Mouse (Mus musculus) G1E (cell line): ENCODE results near the gene Nt5c3b. TPM values are rescaled to one million over a fixed set of nuclear protein-coding genes. Genes with fewer than 3 reads are reported as not detected.

Experiments
- ATAC-seq: 2 replicates; pipeline ENCODE4 v1.8.0; 2016; ENCODE audit warnings: mild to moderate bottlenecking; ENCODE audit not compliant: insufficient number of reproducible peaks, poor library complexity, low FRiP score, severe bottlenecking; ENCODE audit errors: extremely low read depth
- DNase-seq: peaks from one replicate; pipeline ENCODE4 v3.0.0; 2012; ENCODE audit warnings: low spot score
- H3K27me3 ChIP-seq: 2 replicates; pipeline ENCODE4 v1.6.1; 2012; ENCODE audit warnings: mild to moderate bottlenecking, low read length, inconsistent platforms; ENCODE audit not compliant: insufficient read depth
- H3K36me3 ChIP-seq: replicated peaks from 2 replicates; pipeline ENCODE3; 2012; ENCODE audit warnings: mild to moderate bottlenecking, inconsistent platforms
- H3K4me1 ChIP-seq: 2 replicates; pipeline ENCODE4 v1.6.1; 2012; ENCODE audit warnings: low read depth, low read length, inconsistent platforms, mixed read lengths; ENCODE audit not compliant: insufficient read depth
- H3K4me3 ChIP-seq: 2 replicates; pipeline ENCODE4 v1.5.1; 2012; ENCODE audit warnings: low read depth, mild to moderate bottlenecking, inconsistent platforms, low read length, moderate library complexity, mixed read lengths
- H3K9me3 ChIP-seq: replicated peaks from 2 replicates; pipeline ENCODE4 v1.6.1; 2012; ENCODE audit warnings: inconsistent platforms
- CTCF ChIP-seq: IDR thresholded peaks from 2 replicates; pipeline ENCODE4 v1.5.1; 2012; ENCODE audit warnings: low read depth, low read length, inconsistent platforms, mixed read lengths
- GATA1 ChIP-seq: IDR thresholded peaks from 2 replicates; pipeline ENCODE4 v1.6.1; 2012; ENCODE audit warnings: borderline replicate concordance, low read length, inconsistent platforms, mixed read lengths
- GATA2 ChIP-seq: IDR thresholded peaks from 2 replicates; pipeline ENCODE4 v1.6.1; 2012; ENCODE audit warnings: low read depth, low read length, inconsistent platforms, borderline replicate concordance
- POLR2AphosphoS5 ChIP-seq: IDR thresholded peaks from 2 replicates; pipeline ENCODE4 v1.6.1; 2012; ENCODE audit warnings: low read depth, low read length, inconsistent platforms; ENCODE audit not compliant: insufficient replicate concordance
- TAL1 ChIP-seq: conservative IDR thresholded peaks from 2 replicates; pipeline ENCODE4 v1.6.1; 2012; ENCODE audit warnings: low read depth, low read length, inconsistent platforms, mixed read lengths
- polyA plus RNA-seq: library from polyadenylated mRNA; stranded (reverse); fragments of >175 nt; gene quantifications from 2 replicates; pipeline ENCODE4 v1.2.3, GENCODE M21; 2012
- total RNA-seq, 2 experiments: library from RNA; stranded (forward) in 1 of 2; stranded (reverse) in 1 of 2; fragments of 200-1000 nt in 1 of 2; fragments of >200 nt in 1 of 2; fragmentation: Nextera tagmentation in 1 of 2; gene quantifications; 2 replicates each; pipeline ENCODE4 v1.2.3; 2014 to 2017

The Nt5c3b gene
- total and polyA plus RNA-seq, 3 experiments, result 13.3 to 41.2 (median 19.1) TPM

GRCm38 (mm10) chr11:100472935-100473295 is 31.3 kb upstream of the Nt5c3b start:
- no peak for TF ChIP-seq GATA2
- peak; percentile 40; the same call in 1 of the 2 replicates for ATAC-seq

GRCm38 (mm10) chr11:100472197-100472934 is 30.8 kb upstream of the Nt5c3b start, which contains the start of gene Klhl11:
Gene Klhl11 (minus strand): TSS chr11:100472741.
- Histone ChIP-seq H3K27me3 (no peaks in the 10 kb centered on the region), H3K9me3 (no peaks in the 10 kb centered on the region), H3K36me3 (peaks cover 49% of the 10 kb centered on the region), H3K4me1 (peaks cover 47% of the 10 kb centered on the region), H3K4me3 (peak within 1 kb of the TSS; percentile 87)
- peak; percentile 77 for ATAC-seq
- peak; percentile 87 for DNase-seq
- TF ChIP-seq GATA1, result no peak
- TF ChIP-seq GATA2, result no peak
- peak; percentile 41; the same call in 1 of the 2 replicates for TF ChIP-seq CTCF

More at GRCm38 (mm10) chr11:100472935-100473295, 31.3 kb upstream of the Nt5c3b start:
- H3K27me3 ChIP-seq, result no peaks in the 10 kb centered on the region
- peak overlapping the region; percentile 87 for H3K4me3 ChIP-seq
- H3K4me1 ChIP-seq, result peaks cover 47% of the 10 kb centered on the region
- no peak for DNase-seq
- no peaks in the 10 kb centered on the region for H3K9me3 ChIP-seq
- peaks cover 51% of the 10 kb centered on the region for H3K36me3 ChIP-seq

GRCm38 (mm10) chr11:100471352-100472196 is 30.0 kb upstream of the Nt5c3b start:
- H3K9me3 ChIP-seq, result no peaks in the 10 kb centered on the region
- peak overlapping the region; percentile 87 for H3K4me3 ChIP-seq
- no peaks in the 10 kb centered on the region for H3K27me3 ChIP-seq
- H3K4me1 ChIP-seq, result peaks cover 53% of the 10 kb centered on the region
- TF ChIP-seq CTCF, result no peak
- TF ChIP-seq POLR2AphosphoS5, result no peak
- TF ChIP-seq GATA1, result no peak
- no peak for TF ChIP-seq TAL1
- no peak for TF ChIP-seq GATA2
- peaks cover 49% of the 10 kb centered on the region for H3K36me3 ChIP-seq
- DNase-seq (no peak), ATAC-seq (no peak)

- no peak overlapping the region for H3K4me3 ChIP-seq
- no peaks in the 10 kb centered on the region for H3K9me3 ChIP-seq
- DNase-seq, result no peak
- H3K36me3 ChIP-seq, result peaks cover 65% of the 10 kb centered on the region
- peaks cover 66% of the 10 kb centered on the region for H3K4me1 ChIP-seq
- H3K27me3 ChIP-seq, result no peaks in the 10 kb centered on the region
- no peak for ATAC-seq
- no peak for TF ChIP-seq CTCF
- TF ChIP-seq POLR2AphosphoS5, result no peak
- TF ChIP-seq GATA2, result no peak
- TF ChIP-seq GATA1, result no peak
- TF ChIP-seq TAL1, result no peak
Observed at GRCm38 (mm10) chr11:100465833-100466232, 24.2 kb upstream of the Nt5c3b start.

GRCm38 (mm10) chr11:100465229-100465792 is 23.7 kb upstream of the Nt5c3b start:
- no peaks in the 10 kb centered on the region for H3K9me3 ChIP-seq
- no peak for TF ChIP-seq GATA1
- TF ChIP-seq CTCF, result no peak
- no peak for TF ChIP-seq POLR2AphosphoS5
- TF ChIP-seq GATA2, result no peak
- TF ChIP-seq TAL1, result peak; percentile 71
- ATAC-seq (peak; percentile 94), DNase-seq (peak; percentile 52)
- H3K27me3 ChIP-seq, result no peaks in the 10 kb centered on the region
- no peak overlapping the region; the same call in 1 of the 2 replicates for H3K4me3 ChIP-seq
- peaks cover 65% of the 10 kb centered on the region for H3K4me1 ChIP-seq
- peaks cover 66% of the 10 kb centered on the region for H3K36me3 ChIP-seq

GRCm38 (mm10) chr11:100462699-100463098 is 21.1 kb upstream of the Nt5c3b start:
- ATAC-seq (no peak), DNase-seq (no peak)
- TF ChIP-seq TAL1 (no peak), GATA2 (no peak), GATA1 (no peak), CTCF (no peak)
- no peaks in the 10 kb centered on the region for H3K27me3 ChIP-seq
- H3K4me1 ChIP-seq, result peaks cover 43% of the 10 kb centered on the region
- no peaks in the 10 kb centered on the region for H3K9me3 ChIP-seq
- peaks cover 66% of the 10 kb centered on the region for H3K36me3 ChIP-seq
- no peak overlapping the region for H3K4me3 ChIP-seq
